In the genomic region with DNA sequence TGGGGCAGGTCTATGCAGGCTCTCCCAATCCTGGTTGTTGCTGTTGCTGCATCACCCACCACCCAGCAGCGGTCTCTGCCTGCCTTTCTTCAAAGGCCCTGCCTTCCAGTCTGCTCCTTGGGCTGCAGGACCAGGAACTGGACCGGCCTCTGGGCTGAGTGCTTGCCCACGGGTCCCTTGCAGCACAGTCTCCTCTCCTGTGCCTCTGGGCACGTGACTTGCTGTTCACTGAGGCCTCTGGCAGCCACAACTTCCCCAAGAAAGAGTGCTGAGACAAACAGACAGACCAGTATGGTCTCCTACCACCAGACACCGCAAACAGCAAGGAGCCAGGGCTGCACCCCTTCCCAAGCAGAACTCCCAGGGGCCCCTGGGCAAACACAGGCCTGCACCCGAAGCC, we compare ENCODE assay signal across 8 mouse cellular contexts. TPM values are rescaled to one million over a fixed set of nuclear protein-coding genes. Genes with fewer than 3 reads are reported as not detected.
DNase-seq lines count a peak whose midpoint lies in the region; ATAC-seq and TF ChIP-seq lines count a peak whose summit lies in the region.

No protein-coding gene starts in this region.

- no peak for TF ChIP-seq CTCF in MEL (IDR thresholded peaks at IDR 0.05 in 2 of 3, conservative IDR thresholded peaks at IDR 0.05 in 1 of 3; ENCODE audit: control insufficient read depth in 1 of 3, insufficient read depth in 1 of 3, low read depth in 2 of 3, low read length in 3 of 3, poor library complexity in 1 of 3, severe bottlenecking in 1 of 3)
- no peak for TF ChIP-seq CTCF in lung, postnatal 0 days (IDR thresholded peaks at IDR 0.05)

- H3K9me3 ChIP-seq in hindbrain, embryonic 10.5 days = no peaks in the 10 kb centered on the region
- no peaks in the 10 kb centered on the region for H3K9me3 ChIP-seq in hindbrain, embryonic 14.5 days (ENCODE audit: control insufficient read depth, low read length)
- H3K9me3 ChIP-seq in MEL (replicated peaks; ENCODE audit: insufficient read depth, low read length) = no peaks in the 10 kb centered on the region
- H3K9me3 ChIP-seq in heart, embryonic 13.5 days = no peaks in the 10 kb centered on the region
- H3K9me3 ChIP-seq in lung, postnatal 0 days (ENCODE audit: low read length) = no peaks in the 10 kb centered on the region

- peak overlapping the region; percentile 37; the same call in 1 of the 2 replicates for H3K27ac ChIP-seq in hindbrain, embryonic 10.5 days
- no peak overlapping the region for H3K27ac ChIP-seq in hindbrain, embryonic 14.5 days
- peak overlapping the region; percentile 77 for H3K27ac ChIP-seq in MEL (ENCODE audit: control insufficient read depth, low read depth, low read length)
- H3K27ac ChIP-seq in heart, embryonic 13.5 days (replicated peaks) = peak overlapping the region; percentile 42
- H3K27ac ChIP-seq in lung, postnatal 0 days (ENCODE audit: low read length) = peak overlapping the region; percentile 35; the same call in 1 of the 2 replicates

- peaks cover 68% of the 10 kb centered on the region for H3K4me1 ChIP-seq in hindbrain, embryonic 10.5 days (replicated peaks)
- H3K4me1 ChIP-seq in hindbrain, embryonic 14.5 days (replicated peaks; ENCODE audit: control insufficient read depth, insufficient read depth, low read length) = peaks cover 7% of the 10 kb centered on the region
- peaks cover 35 to 74% of the 10 kb centered on the region in 2 experiments for H3K4me1 ChIP-seq in MEL (ENCODE audit: control insufficient read depth in 1 of 2, insufficient read depth in 2 of 2, low read length in 2 of 2)
- peaks cover 88% of the 10 kb centered on the region for H3K4me1 ChIP-seq in heart, embryonic 13.5 days
- peaks cover 67% of the 10 kb centered on the region for H3K4me1 ChIP-seq in lung, postnatal 0 days (ENCODE audit: insufficient read depth, low read depth, low read length)

- TF ChIP-seq EP300 in MEL (IDR thresholded peaks at IDR 0.05; ENCODE audit: low read depth in 1 of 2, low read length in 2 of 2) = peak in 1 of 2 experiments; percentile 29; a peak in 1 of 4 replicates
- no peak for TF ChIP-seq EP300 in lung, postnatal 0 days (IDR thresholded peaks at IDR 0.05)

- TF ChIP-seq POLR2A in MEL (IDR thresholded peaks at IDR 0.05; ENCODE audit: control insufficient read depth in 1 of 2, insufficient read depth in 1 of 2, low read depth in 1 of 2, low read length in 2 of 2, poor library complexity in 1 of 2) = peak in 1 of 2 experiments; percentile 52; a peak in 1 of 4 replicates

- no peak overlapping the region; the same call in 1 of the 2 replicates for H3K9ac ChIP-seq in hindbrain, embryonic 14.5 days
- H3K9ac ChIP-seq in MEL (ENCODE audit: control insufficient read depth, low read depth, low read length, poor library complexity, severe bottlenecking) = peak overlapping the region; percentile 69
- peak overlapping the region; percentile 63 for H3K9ac ChIP-seq in heart, embryonic 13.5 days
- no peak overlapping the region for H3K9ac ChIP-seq in lung, postnatal 0 days (replicated peaks; ENCODE audit: low read depth)

- no peaks in the 10 kb centered on the region for H3K36me3 ChIP-seq in hindbrain, embryonic 10.5 days
- no peaks in the 10 kb centered on the region for H3K36me3 ChIP-seq in hindbrain, embryonic 14.5 days (replicated peaks; ENCODE audit: control insufficient read depth, insufficient read depth)
- peaks cover 0 to 53% of the 10 kb centered on the region in 2 experiments; a peak in 2 of 4 replicates for H3K36me3 ChIP-seq in MEL (ENCODE audit: control insufficient read depth in 1 of 2, insufficient read depth in 2 of 2, low read length in 2 of 2)
- H3K36me3 ChIP-seq in heart, embryonic 13.5 days = no peaks in the 10 kb centered on the region
- H3K36me3 ChIP-seq in lung, postnatal 0 days (ENCODE audit: insufficient read depth, low read length) = no peaks in the 10 kb centered on the region

- DNase-seq in hindbrain, embryonic 10.5 days (ENCODE audit: low spot score) = no peak
- no peak for DNase-seq in hindbrain, embryonic 14.5 days (ENCODE audit: low spot score)
- DNase-seq in MEL (ENCODE audit: low read depth, low spot score) = peak; percentile 79
- peak; percentile 44 for DNase-seq in lung, postnatal 0 days (ENCODE audit: low spot score)
- no peak for DNase-seq in cerebellum, adult 8-10 months
- no peak for DNase-seq in embryo, embryonic 11 days
- DNase-seq in kidney, postnatal 14 days = no peak

- no peak for ATAC-seq in hindbrain, embryonic 14.5 days (ENCODE audit: low FRiP score)
- ATAC-seq in heart, embryonic 13.5 days (ENCODE audit: extremely low read depth, insufficient number of reproducible peaks, low FRiP score, low TSS enrichment) = no peak
- ATAC-seq in lung, postnatal 0 days = no peak

- H3K4me3 ChIP-seq in hindbrain, embryonic 10.5 days = no peak overlapping the region
- no peak overlapping the region for H3K4me3 ChIP-seq in hindbrain, embryonic 14.5 days (replicated peaks; ENCODE audit: low read length)
- H3K4me3 ChIP-seq in MEL (ENCODE audit: control insufficient read depth in 1 of 2, insufficient read depth in 1 of 2, low read depth in 2 of 2, low read length in 2 of 2) = peak overlapping the region; percentile 7 to 12; a peak in 3 of 4 replicates
- H3K4me3 ChIP-seq in heart, embryonic 13.5 days = no peak overlapping the region
- no peak overlapping the region for H3K4me3 ChIP-seq in lung, postnatal 0 days (ENCODE audit: low read depth, low read length)

- peaks cover 57% of the 10 kb centered on the region for H3K79me2 ChIP-seq in MEL (ENCODE audit: control insufficient read depth, insufficient read depth, low read length, poor library complexity)

- H3K4me2 ChIP-seq in hindbrain, embryonic 14.5 days (replicated peaks) = no peak overlapping the region
- peak overlapping the region; percentile 1; the same call in 1 of the 2 replicates for H3K4me2 ChIP-seq in heart, embryonic 13.5 days
- H3K4me2 ChIP-seq in lung, postnatal 0 days (replicated peaks; ENCODE audit: low read depth, low read length) = no peak overlapping the region

- peaks cover 34% of the 10 kb centered on the region for H3K27me3 ChIP-seq in hindbrain, embryonic 10.5 days (ENCODE audit: insufficient read depth, poor library complexity, severe bottlenecking)
- H3K27me3 ChIP-seq in hindbrain, embryonic 14.5 days (ENCODE audit: control insufficient read depth, insufficient read depth, low read length) = peaks cover 22% of the 10 kb centered on the region
- H3K27me3 ChIP-seq in MEL (ENCODE audit: control insufficient read depth in 1 of 2, insufficient read depth in 2 of 2, low read length in 2 of 2) = no peaks in the 10 kb centered on the region
- no peaks in the 10 kb centered on the region for H3K27me3 ChIP-seq in heart, embryonic 13.5 days (replicated peaks)
- H3K27me3 ChIP-seq in lung, postnatal 0 days (replicated peaks; ENCODE audit: insufficient read depth, low read length) = no peaks in the 10 kb centered on the region

- WGBS in hindbrain, embryonic 10.5 days = 82% methylated on average over 6 of the region's 6 CpGs
- 82% methylated on average over 6 of the region's 6 CpGs for WGBS in hindbrain, embryonic 14.5 days
- 74% methylated on average over 6 of the region's 6 CpGs for WGBS in heart, embryonic 13.5 days
- 52% methylated on average over 6 of the region's 6 CpGs for WGBS in lung, postnatal 0 days

- no peak for TF ChIP-seq RAD21 in MEL (IDR thresholded peaks at IDR 0.05; ENCODE audit: low read depth, low read length)

TF ChIP-seq in MEL, 35 proteins besides CTCF, POLR2A, EP300 and RAD21 (continues in another document):
- TF ChIP-seq TBP (IDR thresholded peaks at IDR 0.05; ENCODE audit: low read depth, low read length) = no peak
- TF ChIP-seq ZKSCAN1 (IDR thresholded peaks at IDR 0.05; ENCODE audit: low read depth, low read length) = no peak
- no peak for TF ChIP-seq MAFK (IDR thresholded peaks at IDR 0.05; ENCODE audit: borderline replicate concordance, low read depth, low read length)
- no peak for TF ChIP-seq GABPA (IDR thresholded peaks at IDR 0.05; ENCODE audit: low read depth, low read length)
- TF ChIP-seq KAT2A (conservative IDR thresholded peaks at IDR 0.05; ENCODE audit: low read depth, low read length) = no peak
- TF ChIP-seq RCOR1 (IDR thresholded peaks at IDR 0.05; ENCODE audit: low read depth, low read length) = no peak
- peak; percentile 96 for TF ChIP-seq MAX (IDR thresholded peaks at IDR 0.05; ENCODE audit: low read length)
- TF ChIP-seq TCF12 (IDR thresholded peaks at IDR 0.05; ENCODE audit: low read depth, low read length) = 0 out of 2 replicates have a peak, but pooled peaks have one; percentile 37
- peak; percentile 49; the same call in 1 of the 2 replicates for TF ChIP-seq ZMIZ1 (IDR thresholded peaks at IDR 0.05; ENCODE audit: low read depth, low read length)
- peak; percentile 56 to 84; a peak in 3 of 4 replicates for TF ChIP-seq USF2 (IDR thresholded peaks at IDR 0.05; ENCODE audit: borderline replicate concordance in 1 of 2, insufficient read depth in 1 of 2, low read depth in 1 of 2, low read length in 2 of 2)
- TF ChIP-seq POLR2AphosphoS5 (IDR thresholded peaks at IDR 0.05; ENCODE audit: borderline replicate concordance, low read depth, low read length) = no peak
- peak; percentile 81 for TF ChIP-seq MXI1 (IDR thresholded peaks at IDR 0.05; ENCODE audit: low read depth, low read length)
- no peak for TF ChIP-seq HCFC1 (IDR thresholded peaks at IDR 0.05; ENCODE audit: low read depth, low read length)
- 0 out of 2 replicates have a peak, but pooled peaks have one; percentile 79 for TF ChIP-seq CHD1 (IDR thresholded peaks at IDR 0.05; ENCODE audit: low read depth, low read length)
- peak; percentile 67 for TF ChIP-seq SIN3A (IDR thresholded peaks at IDR 0.05; ENCODE audit: low read length)

RNA-seq across cellular contexts. Expression of gene Ldlrap1, which starts 5.5 kb away (rescaled TPM):
- polyA plus RNA-seq in hindbrain, embryonic 10.5 days (2016; fragmentation: Nextera tagmentation; extraction: Ambion mirVana) = 9.7 and 11.4 TPM in 2 replicates
- 2.3 and 2.7 TPM in 2 replicates for polyA plus RNA-seq in hindbrain, embryonic 14.5 days (2014; fragmentation: Nextera tagmentation; extraction: Ambion mirVana)
- total RNA-seq in MEL (2012; rRNA removed) = 16.6 and 24.8 TPM in 2 replicates
- 10 to 100 TPM in 1 of 2 experiments, not detected in 1; 23.7 TPM for polyA plus RNA-seq in MEL (2012; ENCODE audit: insufficient read depth in 1 of 2, insufficient read length in 2 of 2, low read depth in 1 of 2, low replicate concordance in 2 of 2, missing spikeins in 1 of 2)
- polyA plus RNA-seq in heart, embryonic 13.5 days (2015; fragmentation: Nextera tagmentation; extraction: Ambion mirVana) = 12.2 and 13.5 TPM in 2 replicates
- 23.5 and 24.4 TPM in 2 replicates for polyA plus RNA-seq in lung, postnatal 0 days (2015; fragmentation: Nextera tagmentation; extraction: Ambion mirVana)

RNA-seq across cellular contexts. Expression of gene Man1c1, which starts 58.3 kb away (rescaled TPM):
- polyA plus RNA-seq in hindbrain, embryonic 10.5 days (2016; fragmentation: Nextera tagmentation; extraction: Ambion mirVana) = 3.7 and 4.1 TPM in 2 replicates
- polyA plus RNA-seq in hindbrain, embryonic 14.5 days (2014; fragmentation: Nextera tagmentation; extraction: Ambion mirVana) = 7.1 and 7.2 TPM in 2 replicates
- total RNA-seq in MEL (2012; rRNA removed) = 1.6 and 1.9 TPM in 2 replicates
- 1 to 10 TPM in 1 of 2 experiments, not detected in 1; 5.2 TPM for polyA plus RNA-seq in MEL (2012; ENCODE audit: insufficient read depth in 1 of 2, insufficient read length in 2 of 2, low read depth in 1 of 2, low replicate concordance in 2 of 2, missing spikeins in 1 of 2)
- 5.3 and 6.3 TPM in 2 replicates for polyA plus RNA-seq in heart, embryonic 13.5 days (2015; fragmentation: Nextera tagmentation; extraction: Ambion mirVana)
- polyA plus RNA-seq in lung, postnatal 0 days (2015; fragmentation: Nextera tagmentation; extraction: Ambion mirVana) = 2.9 and 3.0 TPM in 2 replicates

Comparison
In these comparisons a context has a peak if more than half of its experiments do, and no peak if none do; other contexts are left out.
1. DNase-seq: peak in MEL (single experiment) and lung, postnatal 0 days (single experiment); none in hindbrain, embryonic 10.5 days (single experiment), hindbrain, embryonic 14.5 days (single experiment), cerebellum, adult 8-10 months (single experiment), embryo, embryonic 11 days (single experiment) and kidney, postnatal 14 days (single experiment).
2. H3K4me3 ChIP-seq: peak in MEL (2 of 2); none in hindbrain, embryonic 10.5 days (single experiment), hindbrain, embryonic 14.5 days (single experiment), heart, embryonic 13.5 days (single experiment) and lung, postnatal 0 days (single experiment).
3. H3K9ac ChIP-seq: peak in MEL (single experiment) and heart, embryonic 13.5 days (single experiment); none in hindbrain, embryonic 14.5 days (single experiment) and lung, postnatal 0 days (single experiment).